Mouse (Mus musculus) embryonic facial prominence, embryonic 14.5 days (tissue): Measurements from ENCODE around the gene Cmtm8. TPM values are rescaled to one million over a fixed set of nuclear protein-coding genes. Genes with fewer than 3 reads are reported as not detected.
A peak's percentile ranks its signal among the peaks of the same experiment; 100 is the strongest.

Experiments
- ATAC-seq: fragments of 200-750 bp; cut with Nextera tagmentation; 2 replicates; pipeline ENCODE4 v1.8.0; 2017; ENCODE audit warnings: low read depth, moderate number of reproducible peaks, moderate TSS enrichment
- DNase-seq: peaks from one replicate; pipeline ENCODE4 v3.0.0-alpha.2; 2015; ENCODE audit warnings: low spot score
- H3K27ac ChIP-seq: fragments of 300-500 bp; sonication (generic); replicated peaks from 2 replicates; pipeline ENCODE4 v1.5.1; 2014; ENCODE audit warnings: low read depth, mild to moderate bottlenecking, low read length, moderate library complexity
- H3K27me3 ChIP-seq: fragments of 300-500 bp; sonication (generic); replicated peaks from 2 replicates; pipeline ENCODE4 v1.6.1; 2014; ENCODE audit warnings: low read length; ENCODE audit not compliant: control insufficient read depth, insufficient read depth
- H3K36me3 ChIP-seq: fragments of 300-500 bp; sonication (generic); 2 replicates; pipeline ENCODE4 v1.6.1; 2014; ENCODE audit warnings: low read length, mixed read lengths; ENCODE audit not compliant: control insufficient read depth, insufficient read depth
- H3K4me1 ChIP-seq: fragments of 300-500 bp; sonication (generic); 2 replicates; pipeline ENCODE4 v1.6.1; 2014; ENCODE audit warnings: antibody characterized with exemption, low read length; ENCODE audit not compliant: control insufficient read depth, insufficient read depth
- H3K4me2 ChIP-seq: fragments of 300-500 bp; sonication (generic); 2 replicates; pipeline ENCODE4 v1.6.1; 2014; ENCODE audit warnings: low read depth, mild to moderate bottlenecking, low read length, moderate library complexity, mixed read lengths
- H3K4me3 ChIP-seq: fragments of 300-500 bp; sonication (generic); 2 replicates; pipeline ENCODE4 v1.5.1; 2014; ENCODE audit warnings: low read depth, mild to moderate bottlenecking, low read length
- H3K9ac ChIP-seq: fragments of 300-500 bp; sonication (generic); 2 replicates; pipeline ENCODE4 v1.6.1; 2014; ENCODE audit warnings: low read depth, mild to moderate bottlenecking, low read length, moderate library complexity, mixed read lengths
- H3K9me3 ChIP-seq: fragments of 300-500 bp; sonication (generic); 2 replicates; pipeline ENCODE4 v1.6.1; 2016; ENCODE audit warnings: low read length; ENCODE audit not compliant: control insufficient read depth
- WGBS: fragments of 180-500 bp; shearing (Covaris S2); extraction: QIAGEN DNeasy Blood & Tissue Kit; methylation state at CpG from one replicate; pipeline ENCODE4 v1.1.7; 2014; 5-methylcytosine and 5-hydroxymethylcytosine counted together
- polyA plus RNA-seq: library from polyadenylated mRNA; unstranded; fragments of >200 nt; fragmentation: Nextera tagmentation; extraction: Ambion mirVana; gene quantifications from 2 replicates; pipeline ENCODE4 v1.2.1, GENCODE M21; 2014

The Cmtm8 gene
- polyA plus RNA-seq, 1 experiment from 2014 or later = 18.6 TPM

DNA sequence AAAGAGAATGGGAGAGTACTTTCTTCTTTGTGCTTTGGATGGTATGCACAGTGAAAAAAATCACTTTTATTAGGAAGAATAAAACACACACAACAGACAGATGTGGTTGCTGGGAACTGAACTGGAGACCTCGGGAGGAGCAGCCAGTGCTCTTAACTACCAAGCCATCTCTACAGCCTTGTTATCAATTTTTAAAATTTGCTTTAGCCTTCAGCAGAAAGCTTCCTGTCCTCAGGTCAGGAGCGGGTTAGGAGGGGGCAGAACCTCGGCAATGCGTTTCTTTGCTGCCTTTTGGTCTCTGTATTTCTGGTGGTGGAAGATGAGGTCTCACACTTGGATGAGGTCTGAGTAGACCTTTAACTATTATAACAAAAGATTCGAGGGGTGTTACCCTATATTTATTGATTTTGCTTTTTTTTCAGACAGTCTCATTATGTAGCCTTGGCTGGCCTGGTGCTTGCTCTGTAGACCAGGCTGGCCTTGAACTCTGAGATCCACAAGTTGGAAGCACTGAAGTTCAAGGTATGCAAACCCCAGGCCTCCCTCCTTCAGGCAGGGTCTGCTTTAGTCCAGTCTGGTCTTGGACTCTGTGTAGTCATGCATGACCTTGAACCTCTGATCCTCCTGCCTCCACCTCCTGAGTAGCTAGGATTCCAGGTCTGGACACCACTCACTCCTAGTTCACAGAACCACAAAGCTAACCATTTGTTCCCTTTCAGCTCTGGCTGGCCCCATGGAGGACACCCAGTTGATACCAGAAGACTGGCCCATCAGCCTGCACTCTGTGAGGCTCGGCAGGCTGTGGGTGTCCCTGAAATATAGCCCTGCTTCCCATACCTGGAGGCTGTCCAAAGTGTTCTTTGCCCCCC lies 66.5 kb downstream of the Cmtm8 start:
- Histone ChIP-seq H3K27me3 (no peaks in the 10 kb centered on the region), H3K9ac (no peak overlapping the region), H3K4me1 (0 out of 2 replicates have a peak, but pooled peaks cover 3% of the 10 kb centered on the region), H3K27ac (no peak overlapping the region), H3K9me3 (no peaks in the 10 kb centered on the region), H3K4me3 (no peak overlapping the region), H3K4me2 (no peak overlapping the region), H3K36me3 (peaks cover 5% of the 10 kb centered on the region)
- ATAC-seq (no peak), DNase-seq (no peak)
- 78% methylated on average over 6 of the region's 6 CpGs for WGBS

DNA sequence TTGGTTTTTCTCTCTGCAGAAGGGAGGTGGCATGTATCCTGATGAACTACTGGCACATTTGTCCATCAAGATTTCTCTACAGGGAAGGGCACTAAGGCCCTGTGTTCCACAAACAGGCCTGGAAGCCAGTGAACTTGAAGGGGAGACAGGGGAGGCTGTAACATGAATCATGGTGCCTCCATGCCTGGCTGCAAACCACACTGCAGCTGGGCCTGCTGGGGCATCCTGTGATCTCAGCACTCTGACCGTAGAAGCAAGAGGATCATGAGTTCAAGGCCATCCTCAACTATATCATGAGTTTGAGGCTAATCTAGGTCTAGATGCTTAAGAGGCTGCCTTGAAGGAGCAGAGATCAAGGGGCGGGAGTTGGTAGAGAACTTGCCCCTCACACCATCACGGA lies 67.6 kb downstream of the Cmtm8 start:
- Histone ChIP-seq H3K4me2 (no peak overlapping the region), H3K9me3 (no peaks in the 10 kb centered on the region), H3K27me3 (no peaks in the 10 kb centered on the region), H3K36me3 (peaks cover 14% of the 10 kb centered on the region), H3K27ac (no peak overlapping the region), H3K4me1 (0 out of 2 replicates have a peak, but pooled peaks cover 3% of the 10 kb centered on the region), H3K4me3 (no peak overlapping the region), H3K9ac (no peak overlapping the region)
- WGBS = 86% methylated on average over 3 of the region's 3 CpGs
- DNase-seq (no peak), ATAC-seq (no peak)

DNA sequence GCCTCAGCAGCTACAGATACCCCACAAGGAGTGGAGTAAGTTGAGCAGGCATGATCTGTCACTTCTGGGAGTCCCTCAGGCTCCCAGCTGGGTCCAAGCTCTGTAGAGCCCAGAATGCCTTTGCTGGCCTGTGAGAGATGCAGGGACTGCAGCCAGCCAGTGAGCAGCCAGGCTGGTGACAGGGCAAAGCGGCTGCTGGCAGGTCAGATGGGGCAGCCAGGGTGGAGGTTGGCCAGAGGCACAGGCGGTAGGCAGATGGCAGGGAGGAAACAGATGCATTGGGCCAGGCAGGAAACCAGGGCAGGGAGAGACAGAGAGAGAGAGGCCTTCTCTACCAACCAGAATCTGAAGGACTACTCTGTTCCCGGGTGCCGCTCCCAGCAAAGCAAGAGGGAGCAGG lies 68.7 kb downstream of the Cmtm8 start:
- no peak for DNase-seq
- H3K4me2 ChIP-seq = no peak overlapping the region
- WGBS = 65% methylated on average over 4 of the region's 4 CpGs
- ATAC-seq = no peak
- H3K27ac ChIP-seq = no peak overlapping the region
- H3K4me3 ChIP-seq = no peak overlapping the region
- H3K36me3 ChIP-seq = peaks cover 14% of the 10 kb centered on the region
- H3K4me1 ChIP-seq = 0 out of 2 replicates have a peak, but pooled peaks cover 3% of the 10 kb centered on the region
- peak overlapping the region; percentile 30; the same call in 1 of the 2 replicates for H3K9ac ChIP-seq
- H3K9me3 ChIP-seq = no peaks in the 10 kb centered on the region
- no peaks in the 10 kb centered on the region for H3K27me3 ChIP-seq

DNA sequence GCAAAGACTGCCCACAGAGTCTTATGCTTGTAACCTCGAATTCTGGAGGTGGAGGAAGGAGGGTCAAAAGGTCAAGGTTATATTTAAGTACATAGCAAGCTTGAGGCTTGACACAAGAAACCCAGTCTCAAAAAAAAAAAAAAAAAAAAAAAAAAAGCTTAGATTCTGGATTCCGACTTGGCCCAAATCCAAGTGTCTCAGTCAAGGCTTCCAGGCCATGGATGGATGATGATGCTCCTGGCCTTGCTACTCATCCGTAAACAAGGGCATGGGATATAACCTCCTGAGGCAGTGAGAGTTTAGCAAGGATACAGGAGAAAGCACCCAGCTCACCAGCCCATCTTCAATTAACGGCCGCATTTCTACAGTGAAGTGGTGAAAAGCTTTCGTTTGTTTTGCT lies 69.3 kb downstream of the Cmtm8 start:
- Histone ChIP-seq H3K9ac (no peak overlapping the region), H3K4me1 (0 out of 2 replicates have a peak, but pooled peaks cover 3% of the 10 kb centered on the region), H3K27me3 (no peaks in the 10 kb centered on the region), H3K36me3 (peaks cover 14% of the 10 kb centered on the region), H3K27ac (no peak overlapping the region), H3K4me2 (no peak overlapping the region), H3K9me3 (no peaks in the 10 kb centered on the region), H3K4me3 (no peak overlapping the region)
- WGBS = 70% methylated on average over 6 of the region's 6 CpGs
- DNase-seq (no peak), ATAC-seq (no peak)

DNA sequence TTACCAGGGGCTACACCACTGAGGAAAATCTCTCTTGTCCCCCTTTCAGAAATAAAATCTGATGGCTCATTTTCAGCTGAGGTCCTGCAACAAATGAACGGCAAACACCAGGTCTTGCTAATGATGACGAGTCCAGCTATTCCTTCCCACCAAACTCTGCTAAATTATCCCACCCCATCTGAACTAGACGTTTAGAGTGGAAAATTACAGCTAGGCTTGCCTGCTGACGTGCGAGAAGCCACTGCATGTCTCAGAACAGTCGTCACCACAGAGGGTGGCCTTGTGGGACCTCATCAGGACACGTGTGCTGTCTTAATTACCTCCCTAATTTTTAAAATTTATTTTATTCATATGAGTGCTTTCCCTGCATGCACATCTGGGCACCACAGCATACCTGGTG lies 72.4 kb downstream of the Cmtm8 start:
- H3K4me1 ChIP-seq = peaks cover 20% of the 10 kb centered on the region
- peaks cover 14% of the 10 kb centered on the region for H3K36me3 ChIP-seq

DNA sequence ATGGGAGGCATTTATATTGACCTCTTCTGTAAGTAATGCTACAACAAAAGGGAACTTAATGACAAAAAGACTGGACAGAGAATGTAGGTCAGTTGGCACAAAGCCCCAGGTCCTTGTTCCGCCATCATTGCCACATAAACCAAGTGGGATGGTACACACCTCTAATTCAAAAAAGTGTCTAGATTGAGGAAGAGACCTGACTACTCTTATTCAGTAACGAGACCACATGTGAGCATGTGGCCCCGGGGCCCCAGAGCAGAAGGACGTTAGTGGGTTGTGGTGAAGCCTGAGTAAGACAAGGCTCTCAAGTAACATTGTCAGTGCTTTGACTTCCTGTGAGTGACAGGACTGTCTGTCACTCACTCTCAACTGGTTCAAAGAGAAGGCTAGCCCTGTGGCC lies 73.7 kb downstream of the Cmtm8 start:
- Histone ChIP-seq H3K4me1 (peaks cover 18% of the 10 kb centered on the region), H3K27me3 (no peaks in the 10 kb centered on the region), H3K9ac (no peak overlapping the region), H3K27ac (no peak overlapping the region), H3K4me3 (no peak overlapping the region), H3K4me2 (no peak overlapping the region), H3K9me3 (no peaks in the 10 kb centered on the region), H3K36me3 (peaks cover 14% of the 10 kb centered on the region)
- DNase-seq (no peak), ATAC-seq (no peak)
- WGBS = 69% methylated on average over 4 of the region's 4 CpGs

More for the DNA sequence above, 72.4 kb downstream of the Cmtm8 start:
- H3K4me2 ChIP-seq = no peak overlapping the region
- no peak for ATAC-seq
- no peak overlapping the region for H3K4me3 ChIP-seq
- H3K9me3 ChIP-seq = no peaks in the 10 kb centered on the region
- no peak overlapping the region for H3K27ac ChIP-seq
- 77% methylated on average over 7 of the region's 7 CpGs for WGBS
- no peak overlapping the region for H3K9ac ChIP-seq
- H3K27me3 ChIP-seq = no peaks in the 10 kb centered on the region
- DNase-seq = no peak

DNA sequence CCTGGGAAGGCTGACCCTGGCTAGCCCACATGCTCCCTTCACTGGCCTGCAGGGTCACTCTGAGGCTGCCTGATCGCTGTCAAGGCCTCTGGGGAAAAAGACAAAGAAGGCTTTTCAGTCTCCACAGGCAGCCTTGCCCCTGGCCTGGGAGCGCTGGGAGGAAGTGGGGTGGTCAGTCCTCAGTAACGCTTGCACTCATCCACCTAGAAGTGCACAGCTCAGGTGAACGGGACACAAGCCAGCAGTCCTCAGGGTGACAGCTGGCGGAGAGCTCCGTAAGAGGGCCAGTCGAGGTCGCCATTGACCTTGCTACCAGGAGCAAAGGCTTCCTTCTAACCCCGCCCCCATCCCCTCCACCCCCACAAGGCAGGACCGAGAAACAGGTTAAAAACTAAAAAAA lies 75.9 kb downstream of the Cmtm8 start:
- no peak for ATAC-seq
- Histone ChIP-seq H3K36me3 (peaks cover 18% of the 10 kb centered on the region), H3K9ac (no peak overlapping the region; the same call in 1 of the 2 replicates), H3K4me3 (no peak overlapping the region), H3K4me2 (no peak overlapping the region), H3K9me3 (no peaks in the 10 kb centered on the region), H3K27ac (peak overlapping the region; percentile 78), H3K4me1 (peaks cover 18% of the 10 kb centered on the region), H3K27me3 (no peaks in the 10 kb centered on the region)
- no peak for DNase-seq
- 43% methylated on average over 10 of the region's 10 CpGs for WGBS

DNA sequence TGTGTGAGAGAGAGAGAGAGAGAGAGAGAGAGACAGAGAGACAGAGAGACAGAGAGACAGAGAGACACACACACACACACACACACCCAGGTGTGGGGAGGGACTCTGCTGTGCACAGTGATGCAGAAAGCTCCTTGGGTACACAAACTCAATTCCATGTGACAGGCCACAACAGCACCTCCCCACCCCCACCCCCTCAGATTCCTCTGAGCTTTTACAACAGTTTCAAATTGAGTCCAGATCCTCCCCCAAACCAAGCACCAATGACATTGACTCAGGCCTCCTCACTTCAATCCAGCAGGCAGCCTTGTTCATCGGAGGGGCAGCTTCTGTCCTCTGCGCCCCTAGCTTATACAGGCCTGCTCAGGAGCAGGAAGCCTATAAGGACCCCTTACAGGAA lies 76.4 kb downstream of the Cmtm8 start:
- H3K4me3 ChIP-seq = no peak overlapping the region
- ATAC-seq (no peak), DNase-seq (peak; percentile 51)
- peaks cover 18% of the 10 kb centered on the region for H3K4me1 ChIP-seq
- 37% methylated on average over 2 of the region's 2 CpGs for WGBS
- peaks cover 19% of the 10 kb centered on the region for H3K36me3 ChIP-seq
- no peak overlapping the region for H3K4me2 ChIP-seq
- no peaks in the 10 kb centered on the region for H3K9me3 ChIP-seq
- no peak overlapping the region; the same call in 1 of the 2 replicates for H3K9ac ChIP-seq
- peak overlapping the region; percentile 78 for H3K27ac ChIP-seq
- no peaks in the 10 kb centered on the region for H3K27me3 ChIP-seq

DNA sequence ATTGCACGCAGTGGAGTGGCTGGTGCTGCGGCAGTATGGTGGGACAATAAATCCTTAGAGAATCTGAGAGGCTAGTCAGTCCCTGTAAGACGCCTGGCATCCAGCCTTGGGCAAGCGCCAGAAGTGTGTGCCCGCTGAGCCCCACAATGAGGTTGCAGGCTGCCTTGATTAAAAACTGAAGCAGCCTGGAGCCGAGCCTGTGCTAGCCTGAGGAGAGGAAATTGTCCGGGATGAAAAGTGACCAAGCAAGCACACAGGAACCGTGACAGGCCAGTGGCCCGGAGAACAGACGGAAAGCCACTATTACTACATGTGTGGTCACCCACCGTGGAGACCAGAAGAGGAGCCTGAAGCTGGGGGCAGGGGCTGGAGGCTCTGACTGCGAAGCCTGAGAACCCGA lies 76.9 kb downstream of the Cmtm8 start:
- peak overlapping the region; percentile 78 for H3K27ac ChIP-seq
- H3K4me1 ChIP-seq = peaks cover 18% of the 10 kb centered on the region
- no peak overlapping the region for H3K4me3 ChIP-seq
- H3K27me3 ChIP-seq = no peaks in the 10 kb centered on the region
- WGBS = 39% methylated on average over 13 of the region's 13 CpGs
- DNase-seq (peak; percentile 78), ATAC-seq (peak; percentile 59)
- peaks cover 18% of the 10 kb centered on the region for H3K36me3 ChIP-seq
- H3K4me2 ChIP-seq = peak overlapping the region; percentile 4; the same call in 1 of the 2 replicates
- no peaks in the 10 kb centered on the region for H3K9me3 ChIP-seq
- H3K9ac ChIP-seq = no peak overlapping the region
